Mouse (Mus musculus): ENCODE measurements at regions not wholly inside any gene's neighbourhood (a gene's known extent, or its start where the extent isn't known, plus 50 kb on each side); places are given as distances from the start of the nearest gene placed in this dataset.
A peak's percentile ranks its signal among the peaks of the same experiment; 100 is the strongest.

DNA sequence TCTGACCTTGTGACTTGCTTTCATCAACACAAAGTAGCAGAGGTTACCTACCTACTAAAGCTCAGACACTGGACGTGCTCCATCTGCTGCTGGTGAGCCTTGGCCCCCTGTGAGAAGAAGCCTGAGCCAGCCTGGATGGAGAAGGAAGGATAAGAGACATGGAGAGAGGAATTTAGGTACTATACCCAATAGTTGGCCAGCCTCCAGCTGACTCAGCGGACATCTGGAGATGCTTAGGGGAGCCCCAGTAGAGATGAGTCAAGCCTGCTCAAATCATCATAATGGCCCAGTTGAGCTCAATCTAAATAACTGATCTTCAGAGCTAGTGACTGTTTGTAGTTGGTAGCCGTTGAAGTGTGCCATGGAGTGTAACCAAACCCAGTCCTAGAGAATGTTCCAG is 53.7 kb upstream of the Ripply2 start:
- Histone ChIP-seq H3K9ac (no peak overlapping the region), H3K4me3 (no peak overlapping the region), H3K4me1 (replicated peaks) (no peaks in the 10 kb centered on the region), H3K9me3 (no peaks in the 10 kb centered on the region), H3K36me3 (no peaks in the 10 kb centered on the region), H3K27me3 (no peaks in the 10 kb centered on the region), H3K27ac (no peak overlapping the region), H3K4me2 (no peak overlapping the region)
- no peak for ATAC-seq (ENCODE audit: low FRiP score)
- WGBS, result 81% methylated on average over 3 of the region's 3 CpGs

GRCm38 (mm10) chr9:86957076-86957475 is 58.3 kb upstream of the Ripply2 start:
- WGBS, result 88% methylated on average over 1 of the region's 1 CpGs
- Histone ChIP-seq H3K27me3 (no peaks in the 10 kb centered on the region), H3K4me3 (no peak overlapping the region), H3K4me1 (replicated peaks) (peaks cover 4% of the 10 kb centered on the region; the same call in 1 of the 2 replicates), H3K27ac (no peak overlapping the region), H3K9ac (no peak overlapping the region), H3K36me3 (no peaks in the 10 kb centered on the region), H3K9me3 (no peaks in the 10 kb centered on the region), H3K4me2 (no peak overlapping the region)
- ATAC-seq (ENCODE audit: low FRiP score), result no peak

DNA sequence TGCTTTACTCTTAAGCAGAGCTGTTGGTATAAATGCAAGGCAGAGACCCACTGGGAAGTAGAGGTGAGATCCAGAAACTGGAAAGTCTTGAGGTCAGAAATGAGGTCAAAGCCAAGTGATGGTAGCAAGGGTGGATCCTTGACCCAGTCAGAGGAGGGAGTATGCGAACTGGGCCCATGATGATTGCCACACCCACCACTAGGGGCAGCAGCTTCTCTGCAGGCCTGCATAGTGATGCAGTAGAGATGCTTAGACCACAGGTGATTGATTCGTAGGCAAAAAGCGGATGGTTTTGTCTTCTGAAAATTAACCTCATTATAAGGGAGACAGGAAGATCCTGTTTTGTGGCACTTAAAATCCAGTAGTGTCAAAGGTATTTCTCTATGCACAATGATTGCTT is 59.6 kb upstream of the Ripply2 start:
- Histone ChIP-seq H3K4me2 (no peak overlapping the region), H3K36me3 (no peaks in the 10 kb centered on the region), H3K9me3 (no peaks in the 10 kb centered on the region), H3K27ac (no peak overlapping the region), H3K27me3 (no peaks in the 10 kb centered on the region), H3K4me1 (replicated peaks) (peaks cover 10% of the 10 kb centered on the region; the same call in 1 of the 2 replicates), H3K9ac (no peak overlapping the region), H3K4me3 (no peak overlapping the region)
- 78% methylated on average over 3 of the region's 3 CpGs for WGBS
- ATAC-seq (ENCODE audit: low FRiP score), result no peak

DNA sequence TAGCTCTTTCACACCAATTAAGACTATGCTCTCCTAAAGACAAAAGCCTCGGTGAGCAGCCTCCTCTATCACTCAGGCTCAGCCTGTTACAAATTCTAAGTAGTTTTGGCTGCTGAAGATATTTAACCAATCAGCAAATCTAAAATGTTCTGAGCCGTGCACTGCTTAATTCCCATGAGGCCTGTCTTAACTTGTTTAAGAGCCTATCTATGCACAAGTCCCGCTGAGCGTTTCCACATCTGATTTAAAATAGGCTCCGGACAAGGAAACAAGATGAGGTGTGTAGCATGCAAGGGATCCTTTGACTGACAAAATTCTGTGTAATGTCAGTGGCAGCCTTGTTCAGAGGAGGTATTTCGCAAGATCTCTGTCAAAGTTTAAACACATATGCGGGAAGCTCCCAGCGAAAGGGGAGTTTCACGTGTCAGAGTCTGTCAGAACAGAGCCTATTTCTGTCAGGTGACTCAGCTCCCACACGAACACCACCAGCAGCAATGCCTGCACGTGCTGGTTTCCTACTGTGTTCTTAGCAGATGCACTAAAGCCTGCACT is 63.3 kb upstream of the Ripply2 start:
- H3K9ac ChIP-seq, result no peak overlapping the region
- peak overlapping the region; percentile 18; the same call in 1 of the 2 replicates for H3K27ac ChIP-seq
- no peaks in the 10 kb centered on the region for H3K27me3 ChIP-seq
- H3K4me2 ChIP-seq, result no peak overlapping the region
- WGBS, result 61% methylated on average over 11 of the region's 11 CpGs
- H3K9me3 ChIP-seq, result no peaks in the 10 kb centered on the region
- peaks cover 12% of the 10 kb centered on the region; the same call in 1 of the 2 replicates for H3K4me1 ChIP-seq (replicated peaks)
- H3K36me3 ChIP-seq, result no peaks in the 10 kb centered on the region
- ATAC-seq (ENCODE audit: low FRiP score), result 0 out of 2 replicates have a peak, but pooled peaks have one; percentile 28
- no peak overlapping the region for H3K4me3 ChIP-seq

GRCm38 (mm10) chr9:86949885-86950284 is 65.5 kb upstream of the Ripply2 start:
- Histone ChIP-seq H3K27me3 (no peaks in the 10 kb centered on the region), H3K4me1 (replicated peaks) (peaks cover 12% of the 10 kb centered on the region; the same call in 1 of the 2 replicates), H3K36me3 (no peaks in the 10 kb centered on the region), H3K9ac (no peak overlapping the region), H3K9me3 (no peaks in the 10 kb centered on the region), H3K4me2 (no peak overlapping the region), H3K27ac (peak overlapping the region; percentile 30; the same call in 1 of the 2 replicates), H3K4me3 (no peak overlapping the region)
- 3% methylated on average over 1 of the region's 1 CpGs for WGBS
- no peak for ATAC-seq (ENCODE audit: low FRiP score)

DNA sequence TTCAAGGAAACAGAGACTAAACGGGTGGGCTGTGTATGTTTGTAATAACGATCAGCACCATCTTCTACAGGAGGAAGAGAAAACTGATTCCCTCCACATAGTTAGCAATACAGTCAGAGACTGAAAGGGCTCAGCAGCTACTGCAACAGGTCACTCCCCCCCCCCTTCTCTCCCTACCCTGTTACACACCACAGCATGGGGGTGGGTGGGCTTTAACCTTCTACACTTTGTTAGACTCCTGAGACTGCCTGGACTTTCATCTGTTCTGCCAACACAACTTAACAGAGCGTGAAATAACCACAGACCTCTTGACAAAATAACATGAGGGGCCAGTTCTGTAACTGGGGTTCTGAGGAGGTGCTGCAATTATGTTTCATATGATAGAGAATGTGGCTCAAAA is 50.7 kb upstream of the Snap91 start:
- no peak overlapping the region for H3K27ac ChIP-seq
- no peaks in the 10 kb centered on the region for H3K4me1 ChIP-seq (replicated peaks)
- no peak for ATAC-seq (ENCODE audit: low FRiP score)
- no peak overlapping the region for H3K4me3 ChIP-seq
- no peaks in the 10 kb centered on the region for H3K27me3 ChIP-seq
- 64% methylated on average over 3 of the region's 3 CpGs for WGBS
- H3K36me3 ChIP-seq, result no peaks in the 10 kb centered on the region
- H3K4me2 ChIP-seq, result no peak overlapping the region
- H3K9me3 ChIP-seq, result no peaks in the 10 kb centered on the region
- no peak overlapping the region for H3K9ac ChIP-seq

All from hindbrain, embryonic 13.5 days (tissue).